Mouse (Mus musculus) CH12.LX (cell line): ENCODE measurements around the gene Tmem167. TPM values are rescaled to one million over a fixed set of nuclear protein-coding genes. Genes with fewer than 3 reads are reported as not detected.

Experiments
- DNase-seq: peaks from one replicate; pipeline ENCODE4 v3.0.0-alpha.2; 2013; ENCODE audit errors: extremely low read depth
- H3K27ac ChIP-seq: 2 replicates; pipeline ENCODE4 v1.5.1; 2012; ENCODE audit warnings: low read depth, mild to moderate bottlenecking, control low read depth, moderate library complexity; ENCODE audit not compliant: insufficient read depth
- H3K27me3 ChIP-seq: replicated peaks from 2 replicates; pipeline ENCODE3; 2012; ENCODE audit warnings: inconsistent platforms
- H3K36me3 ChIP-seq, 2 experiments: replicated peaks in 1 of 2; 2 replicates each; pipeline versions ENCODE3 to v1.6.1; 2012; ENCODE audit warnings: inconsistent platforms in 1 of 2, low read length in 1 of 2, mild to moderate bottlenecking in 1 of 2, mixed read lengths in 1 of 2, moderate library complexity in 1 of 2; ENCODE audit not compliant: control insufficient read depth in 1 of 2, insufficient read depth in 1 of 2
- H3K4me1 ChIP-seq, 2 experiments: 2 replicates each; pipeline ENCODE4 v1.6.1; 2012; ENCODE audit warnings: inconsistent platforms in 1 of 2, moderate library complexity in 1 of 2; ENCODE audit not compliant: insufficient read depth in 2 of 2, control insufficient read depth in 1 of 2
- H3K4me2 ChIP-seq: 2 replicates; pipeline ENCODE4 v1.6.1; 2012; ENCODE audit warnings: low read depth, mild to moderate bottlenecking, control low read depth; ENCODE audit not compliant: poor library complexity, insufficient read depth, severe bottlenecking
- H3K4me3 ChIP-seq, 3 experiments: fragments of 150-350 bp in 1 of 3; sonication (generic) in 1 of 3; replicated peaks in 1 of 3; 2 replicates each; pipeline versions ENCODE3 to v1.5.1; 2011 to 2012; ENCODE audit warnings: low read depth in 2 of 3, low read length in 2 of 3, mild to moderate bottlenecking in 2 of 3, moderate library complexity in 2 of 3, control low read depth in 1 of 3, improper control_type of control experiment in 1 of 3, inconsistent platforms in 1 of 3, mixed read lengths in 1 of 3; ENCODE audit not compliant: poor library complexity in 1 of 3
- H3K79me2 ChIP-seq: replicated peaks from 2 replicates; pipeline ENCODE4 v1.6.1; 2012; ENCODE audit warnings: mild to moderate bottlenecking, moderate library complexity; ENCODE audit not compliant: control insufficient read depth, poor library complexity, insufficient read depth, severe bottlenecking; ENCODE audit errors: extremely low read depth
- H3K9ac ChIP-seq: 2 replicates; pipeline ENCODE4 v1.6.1; 2012; ENCODE audit warnings: low read depth, mild to moderate bottlenecking, control low read depth, moderate library complexity; ENCODE audit not compliant: insufficient read depth
- H3K9me3 ChIP-seq: replicated peaks from 2 replicates; pipeline ENCODE3; 2012; ENCODE audit warnings: low read length, inconsistent platforms, mixed read lengths
- ELF1 ChIP-seq: IDR thresholded peaks from 2 replicates; pipeline ENCODE4 v1.6.1; 2014; ENCODE audit warnings: low read depth, mild to moderate bottlenecking, inconsistent platforms, low read length, improper control_type of control experiment
- EP300 ChIP-seq: IDR thresholded peaks from 2 replicates; pipeline ENCODE4 v1.6.1; 2011; ENCODE audit warnings: low read length, improper control_type of control experiment
- ETS1 ChIP-seq: conservative IDR thresholded peaks from 2 replicates; pipeline ENCODE4 v1.6.1; 2012; ENCODE audit warnings: low read depth, mild to moderate bottlenecking, inconsistent platforms, low read length, improper control_type of control experiment, moderate library complexity
- HCFC1 ChIP-seq: IDR thresholded peaks from 2 replicates; pipeline ENCODE4 v1.6.1; 2012; ENCODE audit warnings: low read depth, mild to moderate bottlenecking, inconsistent platforms, low read length, improper control_type of control experiment
- JUND ChIP-seq: conservative IDR thresholded peaks from 2 replicates; pipeline ENCODE4 v1.6.1; 2011; ENCODE audit warnings: low read depth, low read length, improper control_type of control experiment
- KAT2A ChIP-seq: IDR thresholded peaks from 2 replicates; pipeline ENCODE4 v1.6.1; 2012; ENCODE audit warnings: low read length, improper control_type of control experiment, inconsistent platforms; ENCODE audit not compliant: insufficient replicate concordance
- MEF2A ChIP-seq: IDR thresholded peaks from 2 replicates; pipeline ENCODE4 v1.6.1; 2014; ENCODE audit warnings: low read depth, mild to moderate bottlenecking, inconsistent platforms, low read length, improper control_type of control experiment, borderline replicate concordance
- MXI1 ChIP-seq: IDR thresholded peaks from 2 replicates; pipeline ENCODE4 v1.6.1; 2011; ENCODE audit warnings: mild to moderate bottlenecking, low read depth, low read length, improper control_type of control experiment
- MYC ChIP-seq: IDR thresholded peaks from 2 replicates; pipeline ENCODE4 v1.6.1; 2011; ENCODE audit warnings: low read depth, mild to moderate bottlenecking, improper control_type of control experiment, low read length
- POLR2AphosphoS2 ChIP-seq: IDR thresholded peaks from 2 replicates; pipeline ENCODE4 v1.6.1; 2011; ENCODE audit warnings: low read depth, low read length, improper control_type of control experiment
- RAD21 ChIP-seq: IDR thresholded peaks from 2 replicates; pipeline ENCODE4 v1.6.1; 2011; ENCODE audit warnings: low read depth, mild to moderate bottlenecking, low read length, improper control_type of control experiment, moderate library complexity
- SIN3A ChIP-seq: IDR thresholded peaks from 2 replicates; pipeline ENCODE4 v1.6.1; 2012; ENCODE audit warnings: low read length, improper control_type of control experiment, inconsistent platforms
- TBP ChIP-seq: conservative IDR thresholded peaks from 2 replicates; pipeline ENCODE4 v1.6.1; 2011; ENCODE audit warnings: low read depth, low read length, improper control_type of control experiment
- ZC3H11A ChIP-seq: IDR thresholded peaks from 2 replicates; pipeline ENCODE4 v1.6.1; 2012; ENCODE audit warnings: low read depth, mild to moderate bottlenecking, inconsistent platforms, low read length, improper control_type of control experiment
- dilution Hi-C: fragments of 300-500 bp; cut with MboI; formaldehyde crosslinking; loops from 2 replicates; pipeline ENCODE4 v1.14.3; 2020; ENCODE audit warnings: low sequenced_read_pairs; ENCODE audit not compliant: extremely low pct_unique_long_range_greater_than_20kb, extremely low pct_ligation_motif_present
- in situ Hi-C: fragments of 300-500 bp; cut with MboI; formaldehyde crosslinking; loops from 3 replicates; pipeline ENCODE4 v1.14.3; 2019; ENCODE audit warnings: low sequenced_read_pairs, low pct_ligation_motif_present, low pct_unique_long_range_greater_than_20kb, mixed read lengths
- polyA plus RNA-seq: library from polyadenylated mRNA; unstranded; fragments of >175 nt; gene quantifications from 2 replicates; pipeline ENCODE4 v1.2.1, GENCODE M21; 2012; ENCODE audit warnings: low read depth; ENCODE audit not compliant: insufficient read length
- total RNA-seq, 2 experiments: library from RNA; depleted of rRNA; stranded (reverse); fragments of 300-350 nt in 1 of 2; fragments of >200 nt in 1 of 2; gene quantifications; 2 replicates each; pipeline ENCODE4 v1.2.3; 2012 to 2014

The Tmem167 gene
- total and polyA plus RNA-seq, 3 experiments = 14.1 to 38.6 (median 24.5) TPM

DNA sequence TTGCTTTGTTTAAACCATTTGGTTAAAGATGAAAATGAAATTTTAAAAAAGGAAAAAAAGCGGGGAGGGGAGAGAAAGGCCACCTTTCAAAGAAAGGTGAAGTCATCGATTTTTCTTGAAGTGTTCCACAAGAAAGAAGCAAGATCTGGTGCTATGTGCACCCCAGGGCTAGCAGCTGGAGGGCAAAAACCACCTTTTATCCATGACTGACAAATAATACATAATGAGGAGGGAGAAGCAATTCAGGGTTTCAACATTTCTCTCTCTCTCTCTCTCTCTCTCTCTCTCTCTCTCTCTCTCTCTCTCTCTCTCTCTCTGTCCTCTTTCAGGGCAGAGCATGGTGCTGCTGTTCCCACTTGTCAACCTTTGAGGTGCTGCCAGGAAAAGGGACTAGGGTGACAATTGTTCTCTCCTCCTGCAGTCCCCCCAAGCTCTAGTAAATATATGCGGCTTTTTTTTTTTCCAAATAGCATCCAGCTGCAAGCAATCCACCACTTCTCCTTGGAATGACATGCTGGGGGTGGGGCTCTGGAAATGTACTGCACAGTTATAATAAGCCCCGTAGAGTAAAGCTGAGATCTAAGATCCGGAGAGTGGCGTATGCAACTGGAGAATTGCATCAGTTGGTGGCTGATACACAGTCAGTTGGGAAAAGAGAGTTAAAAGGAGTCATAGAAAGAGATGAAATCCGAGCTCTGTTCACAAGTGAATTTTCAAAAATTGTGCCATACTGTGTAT lies 63.8 kb downstream of the Tmem167 start:
- Histone ChIP-seq H3K9me3 (no peaks in the 10 kb centered on the region), H3K4me2 (no peak overlapping the region), H3K4me3 (no peak overlapping the region), H3K36me3 (no peaks in the 10 kb centered on the region), H3K27ac (no peak overlapping the region), H3K4me1 (no peaks in the 10 kb centered on the region), H3K9ac (no peak overlapping the region), H3K79me2 (no peaks in the 10 kb centered on the region), H3K27me3 (no peaks in the 10 kb centered on the region)
- no peak for DNase-seq
- dilution Hi-C loops = no loop called here
- in situ Hi-C loops = no loop called here
- TF ChIP-seq POLR2AphosphoS2 (no peak), ELF1 (no peak), EP300 (no peak), MEF2A (no peak), KAT2A (no peak), TBP (no peak), SIN3A (no peak)

DNA sequence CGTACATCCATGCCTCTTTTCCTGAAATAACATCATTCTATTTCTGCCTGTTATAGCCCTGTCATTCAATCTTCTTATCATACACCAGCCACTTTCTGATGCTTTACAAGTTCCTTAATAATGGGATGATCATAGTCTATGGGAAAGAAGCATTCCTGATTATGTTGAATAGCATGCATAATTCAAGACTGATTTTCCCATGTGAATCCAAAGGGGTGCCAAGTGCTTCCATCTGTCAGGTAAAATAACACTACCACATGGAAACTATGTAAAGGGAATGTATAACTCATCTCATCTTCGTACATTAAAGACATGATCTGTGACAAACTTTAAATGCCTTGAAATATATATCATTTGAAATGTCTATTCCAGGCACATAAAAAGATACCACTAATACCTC lies 75.2 kb downstream of the Tmem167 start:
- no peaks in the 10 kb centered on the region for H3K79me2 ChIP-seq
- dilution Hi-C loops = no loop called here

DNA sequence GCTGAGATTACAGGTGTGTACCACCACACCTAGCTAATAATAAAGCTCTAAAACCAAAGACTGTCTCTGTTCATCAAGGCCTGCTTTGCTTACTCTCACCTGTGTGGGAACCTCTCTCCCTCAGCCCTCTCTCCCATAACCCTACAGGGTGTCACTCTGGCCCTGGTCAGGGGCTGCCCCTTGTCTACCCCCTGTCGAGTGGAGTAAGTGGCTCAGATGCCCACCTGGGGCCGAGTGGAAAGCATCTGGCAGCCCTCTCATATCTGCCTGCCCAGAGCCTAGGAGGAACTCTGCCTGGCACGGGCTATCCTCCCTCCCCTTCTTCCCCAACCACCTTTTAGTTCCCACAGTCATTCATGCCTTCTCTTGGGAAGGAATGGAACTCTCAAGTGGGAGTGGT lies 78.1 kb downstream of the Tmem167 start:
- TF ChIP-seq ZC3H11A = no peak
- no peak for TF ChIP-seq RAD21
- no peak for TF ChIP-seq HCFC1
- no peak for TF ChIP-seq MYC
- no peak for TF ChIP-seq JUND
- no peak for TF ChIP-seq MXI1
- no peak for TF ChIP-seq ETS1
- no peaks in the 10 kb centered on the region for H3K9me3 ChIP-seq
- H3K27ac ChIP-seq = no peak overlapping the region
- no peak overlapping the region for H3K4me3 ChIP-seq
- no peaks in the 10 kb centered on the region for H3K79me2 ChIP-seq
- no peak overlapping the region for H3K9ac ChIP-seq
- in situ Hi-C loops = no loop called here
- DNase-seq = no peak
- no peaks in the 10 kb centered on the region for H3K4me1 ChIP-seq
- dilution Hi-C loops = no loop called here
- H3K4me2 ChIP-seq = no peak overlapping the region
- no peaks in the 10 kb centered on the region for H3K27me3 ChIP-seq
- H3K36me3 ChIP-seq = no peaks in the 10 kb centered on the region

More for the DNA sequence above, 75.2 kb downstream of the Tmem167 start:
- no peak for DNase-seq
- Histone ChIP-seq H3K4me1 (no peaks in the 10 kb centered on the region), H3K4me3 (no peak overlapping the region), H3K9me3 (no peaks in the 10 kb centered on the region), H3K4me2 (no peak overlapping the region), H3K36me3 (no peaks in the 10 kb centered on the region), H3K27ac (no peak overlapping the region), H3K9ac (no peak overlapping the region), H3K27me3 (no peaks in the 10 kb centered on the region)
- in situ Hi-C loops = no loop called here
- TF ChIP-seq ZC3H11A = no peak
